Mouse (Mus musculus) T-helper 2 cell (primary cell): ENCODE measurements at regions not wholly inside any gene's neighbourhood (a gene's known extent, or its start where the extent isn't known, plus 50 kb on each side); places are given as distances from the start of the nearest gene placed in this dataset.

Experiments used
- in situ Hi-C: fragments of 300-600 bp; cut with MboI, MseI; formaldehyde crosslinking; loops from one replicate; pipeline ENCODE4 v1.15.1; 2025; ENCODE audit warnings: high pct_unique_total_duplicates

- in situ Hi-C loops, result no loop called here
Observed at GRCm38 (mm10) chr15:64434502-64434901, 374.2 kb upstream of the Fam49b start.

- in situ Hi-C loops, result no loop called here
Observed at GRCm38 (mm10) chr15:64434908-64435307, 374.6 kb upstream of the Fam49b start.

GRCm38 (mm10) chr15:64445076-64445475 lies 372.4 kb upstream of the Gm21798 start:
- in situ Hi-C loops, result no loop called here

GRCm38 (mm10) chr15:64446411-64447072 lies 371.0 kb upstream of the Gm21798 start:
- in situ Hi-C loops, result no loop called here

GRCm38 (mm10) chr15:64447239-64447952 lies 370.1 kb upstream of the Gm21798 start:
- in situ Hi-C loops, result no loop called here

- in situ Hi-C loops, result no loop called here
Observed at GRCm38 (mm10) chr15:64448581-64449140, 368.8 kb upstream of the Gm21798 start.

- in situ Hi-C loops, result no loop called here
Observed at GRCm38 (mm10) chr15:64470743-64471142, 346.8 kb upstream of the Gm21798 start.

- in situ Hi-C loops, result no loop called here
Observed at GRCm38 (mm10) chr15:64471597-64471996, 345.9 kb upstream of the Gm21798 start.

GRCm38 (mm10) chr15:64474236-64474635 lies 343.3 kb upstream of the Gm21798 start:
- in situ Hi-C loops, result no loop called here

- in situ Hi-C loops, result no loop called here
Observed at GRCm38 (mm10) chr15:64477131-64477530, 340.4 kb upstream of the Gm21798 start.

GRCm38 (mm10) chr15:64480625-64481024 lies 336.9 kb upstream of the Gm21798 start:
- in situ Hi-C loops, result no loop called here

GRCm38 (mm10) chr15:64481226-64481625 lies 336.3 kb upstream of the Gm21798 start:
- in situ Hi-C loops, result no loop called here

GRCm38 (mm10) chr15:64482960-64483359 lies 334.5 kb upstream of the Gm21798 start:
- in situ Hi-C loops, result no loop called here

- in situ Hi-C loops, result no loop called here
Observed at GRCm38 (mm10) chr15:64487801-64488200, 329.7 kb upstream of the Gm21798 start.

GRCm38 (mm10) chr15:64500783-64501182 lies 316.7 kb upstream of the Gm21798 start:
- in situ Hi-C loops, result no loop called here

- in situ Hi-C loops, result no loop called here
Observed at GRCm38 (mm10) chr15:64501479-64501878, 316.0 kb upstream of the Gm21798 start.

GRCm38 (mm10) chr15:64504751-64505150 lies 312.7 kb upstream of the Gm21798 start:
- in situ Hi-C loops, result no loop called here

GRCm38 (mm10) chr15:64510649-64511048 lies 306.8 kb upstream of the Gm21798 start:
- in situ Hi-C loops, result no loop called here

- in situ Hi-C loops, result no loop called here
Observed at GRCm38 (mm10) chr15:64511176-64511575, 306.3 kb upstream of the Gm21798 start.

- in situ Hi-C loops, result no loop called here
Observed at GRCm38 (mm10) chr15:64512615-64513014, 304.9 kb upstream of the Gm21798 start.

GRCm38 (mm10) chr15:64513501-64514097 lies 303.9 kb upstream of the Gm21798 start:
- in situ Hi-C loops, result no loop called here

- in situ Hi-C loops, result no loop called here
Observed at GRCm38 (mm10) chr15:64515179-64515578, 302.3 kb upstream of the Gm21798 start.
